Mouse (Mus musculus): Measurements from ENCODE around the gene Xpnpep1.

Xpnpep1 gene

DNA sequence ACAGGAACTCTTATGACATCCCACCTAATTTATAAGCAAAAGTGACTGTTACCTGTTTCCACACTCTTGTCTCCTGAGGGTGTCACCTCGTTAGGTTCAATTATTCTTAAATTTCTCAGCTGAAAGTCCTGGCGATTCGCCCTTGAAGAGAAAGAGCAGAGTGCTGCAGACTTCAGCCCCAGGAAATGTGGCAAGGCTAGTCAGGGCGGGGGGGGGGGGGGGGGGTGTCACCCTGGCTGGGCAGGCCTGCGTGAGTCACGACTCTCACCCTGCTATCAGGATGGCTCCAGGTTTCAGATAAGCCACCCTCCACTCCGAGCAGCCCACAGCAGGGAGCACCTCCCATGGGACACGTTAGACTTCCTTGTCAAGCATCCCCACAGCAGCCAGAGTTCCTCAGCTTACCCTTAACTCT lies 8.1 kb downstream of the Xpnpep1 start:
- no peak for DNase-seq (ENCODE audit: low spot score)

DNA sequence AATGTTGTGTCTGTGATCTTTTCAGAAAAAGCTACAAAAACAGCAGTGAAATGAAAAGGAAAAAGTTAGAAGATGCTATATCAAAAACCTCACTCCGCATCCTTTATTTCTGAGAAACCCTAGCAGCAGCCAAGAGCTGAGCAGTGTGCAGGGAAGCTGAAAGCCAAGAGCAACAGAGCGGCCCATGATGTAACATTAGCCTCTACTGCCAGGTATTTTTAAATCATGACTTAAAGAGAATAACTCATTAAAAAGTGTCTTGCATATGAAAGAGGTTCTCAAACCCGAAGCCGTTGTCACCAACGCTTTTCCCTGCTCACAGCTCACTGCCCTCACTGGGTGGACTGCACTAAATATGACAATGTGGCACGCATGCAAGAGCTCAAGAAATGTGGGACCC lies 9.7 kb downstream of the Xpnpep1 start:
- DNase-seq (ENCODE audit: low spot score) = no peak

DNA sequence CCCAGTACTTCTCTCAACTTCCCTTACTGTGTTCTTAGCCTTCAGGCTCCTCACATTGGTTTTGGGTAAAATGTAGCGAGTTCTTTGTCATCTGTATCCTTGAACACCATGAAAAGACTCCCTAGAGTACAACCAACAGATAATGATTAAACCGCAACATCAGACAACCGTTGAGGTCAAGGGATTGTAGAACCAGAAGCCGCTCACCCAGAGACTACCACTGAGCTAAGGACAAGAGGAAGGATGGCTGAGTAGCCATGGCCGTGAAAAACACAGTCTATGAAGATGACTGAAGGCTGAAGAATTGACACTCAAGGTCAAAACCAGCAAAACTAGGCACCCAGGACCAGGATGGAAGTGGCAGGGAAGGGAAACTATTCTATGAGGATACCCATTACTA lies 10.3 kb downstream of the Xpnpep1 start:
- DNase-seq (ENCODE audit: low spot score) = no peak

DNA sequence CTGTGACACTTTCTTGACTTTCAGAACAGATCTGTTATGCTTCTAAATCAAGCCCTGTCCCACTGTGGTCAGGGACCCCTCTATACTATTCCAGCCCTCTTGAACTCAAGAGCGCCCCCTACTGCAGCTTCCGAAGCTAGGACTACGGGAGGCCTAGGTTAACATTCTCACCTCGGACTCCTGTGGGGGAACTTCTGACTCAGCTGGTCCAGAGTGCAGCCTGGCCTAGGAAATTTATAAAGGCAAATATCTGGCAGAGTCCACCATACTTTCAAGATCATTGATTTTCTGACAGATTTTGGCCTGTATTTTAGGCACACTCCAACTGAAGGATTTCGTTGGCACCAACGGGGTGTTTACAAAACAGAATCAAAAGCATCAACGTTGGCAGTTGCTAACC lies 11.0 kb downstream of the Xpnpep1 start:
- no peak for DNase-seq (ENCODE audit: low spot score)

DNA sequence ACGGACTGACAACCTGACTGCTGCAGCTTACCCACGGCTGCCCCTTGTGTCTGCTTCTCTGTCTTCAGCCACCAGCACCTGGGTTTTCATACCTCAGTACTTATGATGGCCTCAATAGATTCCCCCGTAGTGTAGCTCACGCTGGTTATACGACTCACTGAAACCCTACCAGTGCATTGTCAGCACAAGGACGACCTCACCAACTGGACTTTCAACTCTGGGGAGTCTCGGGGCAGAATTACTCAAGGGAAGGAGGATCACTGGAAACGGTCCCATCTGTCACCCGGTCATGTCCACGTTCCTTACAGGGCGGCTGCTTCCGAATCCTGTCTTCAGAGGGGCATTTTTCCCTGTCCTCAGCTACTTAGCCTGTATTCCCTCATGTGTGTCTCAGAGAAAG lies 11.8 kb downstream of the Xpnpep1 start:
- no peak for DNase-seq (ENCODE audit: low spot score)

DNA sequence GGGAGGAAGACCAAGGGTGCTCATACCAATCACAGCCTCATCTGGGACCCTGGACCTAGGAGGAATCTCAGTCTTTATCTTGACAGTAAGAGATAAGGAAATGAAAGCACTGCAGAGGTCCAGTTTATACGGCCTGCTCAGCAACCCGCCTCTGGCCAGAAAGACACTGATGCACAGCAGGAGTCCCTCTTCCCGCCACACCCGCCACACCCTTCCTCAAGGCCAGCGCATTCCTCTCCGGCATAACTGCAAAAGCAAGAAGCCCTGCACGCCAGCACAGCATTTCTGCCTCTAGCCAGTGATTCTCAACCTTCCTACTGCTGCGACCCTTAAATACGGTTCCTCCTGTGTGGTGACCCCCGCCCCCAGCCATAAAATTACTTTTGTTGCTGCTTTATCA lies 16.8 kb downstream of the Xpnpep1 start:
- DNase-seq (ENCODE audit: low spot score) = no peak

DNA sequence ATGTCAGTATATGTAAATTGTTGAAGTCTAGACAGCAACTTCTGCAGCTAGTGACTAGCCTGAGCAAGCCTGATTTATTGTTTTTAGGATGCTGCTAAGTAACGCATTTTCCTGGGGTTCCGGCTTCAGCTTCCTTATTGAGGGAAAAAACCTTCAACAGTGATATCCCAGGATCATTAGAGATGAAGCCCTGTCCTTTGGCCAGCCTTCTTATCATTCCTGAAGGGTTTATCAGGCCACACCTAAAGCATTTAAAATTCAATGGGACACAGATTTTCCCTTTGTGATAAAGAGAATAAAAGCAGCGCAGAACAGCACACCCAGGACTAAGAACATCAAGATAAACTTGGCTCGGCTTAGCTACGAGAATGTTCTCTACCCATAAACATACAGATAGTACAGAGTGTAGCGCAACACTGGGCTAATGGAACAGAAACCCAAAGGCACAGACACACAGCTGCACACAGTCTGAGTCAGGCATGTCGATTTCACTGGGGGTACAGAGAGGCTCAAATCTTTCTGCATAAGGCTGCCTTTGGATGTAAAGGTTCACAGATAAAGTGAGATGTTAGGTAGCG lies 17.9 kb downstream of the Xpnpep1 start:
- no peak for DNase-seq (ENCODE audit: low spot score)

DNA sequence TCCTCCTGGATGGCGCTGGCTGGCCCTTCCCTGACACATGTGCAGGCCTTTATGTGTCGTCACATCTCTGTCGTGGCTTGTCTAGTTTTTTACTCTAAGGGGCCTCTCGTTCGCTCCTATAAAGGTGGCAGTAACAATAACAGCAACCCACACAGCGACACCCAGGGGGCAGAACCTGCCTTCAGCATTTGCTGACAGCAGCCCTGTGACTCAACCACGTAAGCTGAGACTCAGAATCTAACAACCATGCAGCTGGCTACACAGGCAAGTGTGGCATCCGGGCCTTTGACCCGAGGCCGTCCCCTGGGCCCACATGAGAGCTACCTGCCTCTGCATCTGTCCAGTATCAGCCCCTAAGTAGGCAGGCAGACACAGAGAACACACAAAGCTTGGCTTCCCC lies 18.5 kb downstream of the Xpnpep1 start:
- no peak for DNase-seq (ENCODE audit: low spot score)

DNA sequence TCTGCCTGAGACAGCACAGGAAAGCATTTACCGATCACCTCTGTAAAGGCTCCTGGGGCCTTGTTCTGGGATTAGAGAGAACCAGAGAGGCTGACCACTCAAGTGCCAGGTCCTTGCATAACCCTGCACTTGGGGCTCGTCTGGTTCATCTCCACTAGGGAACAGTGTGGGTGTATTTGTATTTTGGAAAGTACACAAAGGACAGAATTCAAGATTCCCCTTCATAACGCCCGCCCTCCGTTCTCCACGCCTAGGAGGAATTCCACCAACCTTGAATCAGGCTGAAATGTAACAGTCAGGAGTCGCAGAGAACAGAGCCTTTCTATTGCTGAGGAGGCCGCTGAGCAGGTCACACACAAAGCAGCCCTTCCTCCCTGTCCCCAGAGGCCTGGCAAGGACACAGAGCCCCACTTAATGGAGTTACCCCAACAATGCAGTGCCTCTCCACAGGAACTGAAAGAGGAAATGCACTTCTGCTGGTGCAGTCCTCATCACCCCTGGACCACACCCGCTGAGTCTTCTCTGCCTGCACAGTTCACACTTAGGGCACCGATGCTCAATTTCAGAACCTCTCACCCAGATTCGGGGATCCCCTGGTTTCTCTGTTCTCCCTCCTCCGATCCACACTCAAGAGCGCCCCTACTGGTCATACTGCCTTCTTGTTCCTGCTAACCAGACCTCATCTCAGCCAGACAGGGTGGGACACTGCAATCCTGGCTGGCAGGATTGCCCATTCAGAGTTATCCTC lies 20.1 kb downstream of the Xpnpep1 start:
- peak; percentile 68 for DNase-seq (ENCODE audit: low spot score)

DNA sequence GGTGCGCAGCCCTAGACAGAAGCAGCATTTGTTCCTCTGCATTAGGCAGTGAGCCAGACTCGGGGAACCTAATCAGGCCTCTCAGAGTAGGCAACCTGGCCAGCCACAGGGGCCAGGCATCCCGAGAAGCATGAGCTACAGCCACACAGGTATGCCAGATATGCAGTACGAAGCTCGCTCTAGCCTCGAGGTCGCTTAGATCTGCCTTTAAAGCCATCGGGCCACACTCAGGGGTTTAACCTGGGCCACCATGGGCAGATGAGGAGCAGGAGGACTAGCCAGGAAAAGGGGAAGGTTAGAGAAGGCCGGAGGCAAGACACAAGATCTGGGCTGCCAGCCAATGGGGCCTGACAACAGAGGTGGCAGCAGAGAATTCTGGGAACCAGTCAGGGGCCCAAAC lies 22.1 kb downstream of the Xpnpep1 start:
- no peak for DNase-seq (ENCODE audit: low spot score)

DNA sequence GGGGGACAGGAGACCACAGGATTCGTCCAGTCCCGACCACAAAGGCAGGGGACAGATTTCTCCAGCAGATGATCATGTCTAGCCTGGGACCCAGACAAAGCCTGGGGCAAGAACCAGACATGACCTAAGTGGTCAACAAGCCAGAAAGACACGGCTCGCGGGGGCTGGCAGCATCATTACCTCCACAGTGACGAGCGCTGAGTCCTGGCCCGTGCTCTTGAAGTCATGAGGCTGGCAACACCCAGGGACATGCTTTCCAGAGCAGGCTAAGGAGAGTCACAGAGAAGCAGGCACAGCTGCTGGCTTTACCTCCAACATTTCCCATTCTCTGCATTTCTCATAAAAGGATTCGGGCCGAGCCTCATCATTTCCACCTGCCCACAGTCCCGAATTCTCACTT lies 22.8 kb downstream of the Xpnpep1 start:
- no peak for DNase-seq (ENCODE audit: low spot score)

DNA sequence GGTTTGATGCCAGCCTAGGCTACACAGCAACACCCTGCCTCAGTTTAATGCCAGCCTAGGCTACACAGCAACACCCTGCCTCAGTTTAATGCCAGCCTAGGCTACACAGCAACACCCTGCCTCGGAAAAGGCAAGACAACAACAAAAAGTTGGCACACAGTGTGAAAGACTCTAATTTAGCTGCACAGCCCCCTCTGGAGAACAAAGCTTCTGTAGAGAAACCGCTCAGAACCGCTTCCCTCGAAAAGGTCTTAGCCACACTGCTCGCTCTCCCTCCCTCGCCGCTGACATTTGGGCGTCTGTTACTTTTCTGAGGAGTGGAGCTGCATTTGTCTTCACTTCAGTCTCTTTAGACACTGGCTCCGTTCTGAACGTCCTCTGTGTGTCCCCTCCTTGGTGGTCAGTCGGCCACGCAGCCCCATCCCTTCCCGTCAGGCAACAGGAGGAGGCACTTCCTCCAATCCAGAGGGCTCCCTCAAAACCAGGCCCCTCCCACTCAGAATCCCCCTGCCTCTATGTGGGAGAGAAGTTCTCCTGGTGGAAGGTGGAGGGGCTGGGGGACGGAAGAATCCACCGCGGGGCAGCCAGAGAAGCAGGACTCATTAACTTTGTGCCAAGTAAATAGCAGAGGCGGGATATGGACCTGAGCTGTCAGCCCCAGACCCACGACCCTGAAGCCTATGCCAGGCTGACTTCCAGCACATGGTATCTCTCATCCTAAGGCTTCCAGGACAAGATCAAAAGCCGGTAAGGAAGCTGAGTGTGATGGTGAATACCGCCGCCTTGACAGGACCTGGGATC lies 24.9 kb downstream of the Xpnpep1 start:
- no peak for DNase-seq (ENCODE audit: low spot score)

DNA sequence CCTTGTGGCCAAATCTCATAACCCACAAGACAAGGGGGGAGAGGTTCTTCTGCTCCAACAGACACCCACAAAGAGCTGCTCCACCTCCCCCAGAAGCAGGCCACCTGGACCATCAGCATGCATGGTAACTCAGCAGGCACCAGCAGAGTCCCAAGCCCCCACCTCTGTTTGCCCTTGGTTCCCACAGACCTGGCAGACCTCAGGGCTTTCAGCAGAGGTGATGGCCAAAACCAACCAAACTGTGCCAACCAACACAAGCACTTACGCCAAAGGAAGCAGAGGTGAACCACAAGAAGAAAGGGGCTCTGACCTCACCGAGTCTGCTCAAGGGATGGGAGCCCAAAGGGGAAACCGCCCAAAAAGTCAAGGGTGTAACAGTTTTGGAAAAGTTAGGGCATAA lies 26.3 kb downstream of the Xpnpep1 start:
- DNase-seq (ENCODE audit: low spot score) = no peak

DNA sequence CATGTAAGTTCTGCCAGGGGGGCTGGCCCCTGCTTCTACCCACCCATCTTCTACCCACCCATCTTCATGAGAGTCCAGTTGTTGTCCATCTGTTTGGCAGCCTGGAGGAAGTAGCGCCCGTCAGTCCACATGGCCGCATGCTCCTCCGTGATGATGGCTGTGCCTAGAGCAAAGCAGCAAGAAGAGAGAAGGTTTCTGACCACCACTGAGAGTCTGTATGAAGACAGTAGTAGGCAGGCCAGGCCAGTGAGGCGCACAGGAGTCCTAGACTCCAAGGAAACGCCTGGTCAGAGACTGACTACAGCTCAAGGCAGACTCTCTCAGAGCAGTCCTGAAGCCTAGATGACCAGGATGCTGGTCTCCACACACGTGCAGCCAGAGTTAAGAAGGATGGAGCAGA lies 26.7 kb downstream of the Xpnpep1 start:
- DNase-seq (ENCODE audit: low spot score) = no peak

DNA sequence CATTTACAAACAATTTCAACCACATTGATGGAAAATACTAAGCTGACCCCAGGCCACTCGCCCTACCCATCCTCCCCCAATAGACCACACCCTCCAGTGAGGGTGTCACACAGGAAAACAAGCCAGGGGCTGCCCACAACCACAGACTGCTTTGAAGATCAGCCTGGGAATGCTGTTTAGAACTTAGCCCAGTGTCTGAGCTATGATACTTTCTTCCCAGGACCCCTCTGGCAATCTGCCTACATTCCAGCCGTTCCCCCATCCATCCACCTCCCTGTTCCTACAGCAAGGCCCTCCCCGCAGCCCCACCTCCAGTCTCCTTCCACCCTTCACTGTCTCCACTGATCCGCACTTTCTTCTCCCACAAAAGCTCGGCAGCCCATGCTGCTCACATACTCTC lies 29.1 kb downstream of the Xpnpep1 start:
- no peak for DNase-seq (ENCODE audit: low spot score)

DNA sequence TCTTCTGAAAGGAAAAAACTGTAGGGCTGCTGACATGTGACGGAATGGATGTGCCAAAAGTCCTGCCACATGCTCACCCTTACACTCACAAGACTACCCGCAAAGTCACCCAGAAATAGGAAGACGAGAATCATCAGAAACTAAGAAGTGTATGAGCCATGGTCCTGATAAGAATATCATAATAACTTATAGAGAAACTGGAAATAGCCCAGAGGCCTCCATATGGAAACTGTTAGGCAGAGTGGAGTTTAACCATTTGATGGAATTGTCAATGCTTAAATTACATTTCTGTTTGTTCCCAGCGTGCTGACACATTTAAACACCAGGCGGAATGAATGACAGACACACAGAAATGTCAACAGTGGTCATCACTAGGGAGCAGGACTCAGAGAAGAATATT lies 31.1 kb downstream of the Xpnpep1 start:
- DNase-seq (ENCODE audit: low spot score) = no peak

DNA sequence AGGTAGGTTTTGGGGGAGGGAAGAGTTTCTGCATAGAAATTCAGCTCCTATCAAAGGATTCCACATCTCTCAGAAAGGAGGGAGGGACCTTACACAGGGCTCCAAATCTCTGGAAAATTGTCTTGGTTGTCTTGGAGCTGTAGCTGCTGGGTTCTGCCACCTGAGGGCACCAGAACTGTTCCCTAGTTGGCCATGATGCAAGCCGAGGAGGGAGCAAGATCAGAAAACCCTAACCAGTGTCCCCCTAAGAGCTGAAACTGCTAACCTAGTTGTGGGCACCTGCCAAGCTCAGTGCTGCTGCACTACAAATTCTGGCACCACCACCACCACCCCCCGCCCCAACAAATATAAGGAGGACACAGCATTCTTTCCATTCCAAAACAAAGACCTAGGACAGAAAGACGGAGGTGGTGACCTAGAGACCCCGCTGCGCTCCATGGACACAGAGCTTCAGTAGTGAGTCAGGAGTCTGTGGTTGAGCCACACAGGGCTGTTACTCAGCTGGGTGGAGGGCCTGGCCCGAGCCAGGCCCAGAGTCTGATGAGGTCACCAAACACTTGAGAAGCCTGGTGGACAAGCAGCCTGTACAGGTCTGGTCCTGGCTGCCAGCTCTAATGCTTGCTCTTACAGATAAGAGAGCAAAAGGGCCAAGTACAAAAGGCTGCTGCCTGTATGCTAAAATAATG lies 31.9 kb downstream of the Xpnpep1 start:
- peak; percentile 74 for DNase-seq (ENCODE audit: low spot score)

DNA sequence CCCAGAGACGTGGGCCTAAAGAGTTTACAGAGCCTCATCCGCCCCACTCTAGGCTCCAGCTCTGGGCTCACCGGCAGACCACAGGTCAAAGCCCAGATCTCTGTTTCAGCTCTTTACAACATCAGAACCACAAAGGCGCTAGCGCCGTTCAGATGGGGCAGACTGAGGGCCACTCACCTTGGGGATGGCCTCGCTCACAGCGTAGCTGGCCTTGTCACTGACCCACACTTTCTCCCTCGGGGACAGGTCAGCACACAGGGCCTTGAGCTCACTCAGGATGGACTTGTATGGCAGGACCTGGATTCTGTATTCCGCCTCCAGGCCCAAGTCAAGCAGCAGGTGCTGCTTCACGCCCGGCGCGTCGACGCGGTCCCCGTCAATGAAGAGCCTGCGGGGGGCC lies 34.0 kb downstream of the Xpnpep1 start:
- DNase-seq (ENCODE audit: low spot score) = no peak

DNA sequence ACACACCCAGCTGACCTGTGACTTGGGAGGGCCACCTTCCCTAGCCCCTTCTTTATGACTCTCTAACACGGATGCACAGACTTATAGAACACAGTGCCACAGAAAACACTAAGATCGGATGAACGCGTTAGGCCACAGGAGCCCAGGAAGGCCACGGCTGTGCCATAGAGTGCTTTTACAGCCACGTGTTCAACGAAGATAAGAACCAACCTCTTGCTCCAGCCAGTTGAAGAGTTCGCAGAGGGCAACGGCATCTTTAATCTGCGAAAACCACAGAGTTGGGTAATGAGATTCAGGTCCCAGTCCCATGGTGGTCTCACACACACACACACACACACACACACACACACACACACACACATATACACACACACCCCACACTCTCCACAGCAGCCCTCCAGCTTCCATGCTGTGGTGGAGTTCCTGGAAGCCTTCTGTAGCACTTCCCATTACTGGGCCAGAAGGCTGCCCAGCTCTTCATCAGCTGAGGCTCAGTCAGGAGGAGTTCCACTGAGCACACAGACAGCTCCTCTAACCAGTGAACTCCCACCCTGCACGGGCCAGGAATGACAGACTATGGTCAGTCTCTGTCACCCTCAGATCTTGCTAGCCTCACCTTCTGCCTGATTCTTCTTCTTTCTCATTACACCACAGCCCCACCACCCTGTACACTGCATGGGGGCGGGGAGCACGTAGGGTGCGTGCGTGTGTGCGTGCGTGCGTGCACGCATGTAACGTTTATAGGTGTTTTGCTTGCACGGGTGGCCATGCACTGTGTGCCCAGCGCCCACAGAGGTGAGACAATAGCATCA lies 36.3 kb downstream of the Xpnpep1 start:
- DNase-seq (ENCODE audit: low spot score) = no peak

DNA sequence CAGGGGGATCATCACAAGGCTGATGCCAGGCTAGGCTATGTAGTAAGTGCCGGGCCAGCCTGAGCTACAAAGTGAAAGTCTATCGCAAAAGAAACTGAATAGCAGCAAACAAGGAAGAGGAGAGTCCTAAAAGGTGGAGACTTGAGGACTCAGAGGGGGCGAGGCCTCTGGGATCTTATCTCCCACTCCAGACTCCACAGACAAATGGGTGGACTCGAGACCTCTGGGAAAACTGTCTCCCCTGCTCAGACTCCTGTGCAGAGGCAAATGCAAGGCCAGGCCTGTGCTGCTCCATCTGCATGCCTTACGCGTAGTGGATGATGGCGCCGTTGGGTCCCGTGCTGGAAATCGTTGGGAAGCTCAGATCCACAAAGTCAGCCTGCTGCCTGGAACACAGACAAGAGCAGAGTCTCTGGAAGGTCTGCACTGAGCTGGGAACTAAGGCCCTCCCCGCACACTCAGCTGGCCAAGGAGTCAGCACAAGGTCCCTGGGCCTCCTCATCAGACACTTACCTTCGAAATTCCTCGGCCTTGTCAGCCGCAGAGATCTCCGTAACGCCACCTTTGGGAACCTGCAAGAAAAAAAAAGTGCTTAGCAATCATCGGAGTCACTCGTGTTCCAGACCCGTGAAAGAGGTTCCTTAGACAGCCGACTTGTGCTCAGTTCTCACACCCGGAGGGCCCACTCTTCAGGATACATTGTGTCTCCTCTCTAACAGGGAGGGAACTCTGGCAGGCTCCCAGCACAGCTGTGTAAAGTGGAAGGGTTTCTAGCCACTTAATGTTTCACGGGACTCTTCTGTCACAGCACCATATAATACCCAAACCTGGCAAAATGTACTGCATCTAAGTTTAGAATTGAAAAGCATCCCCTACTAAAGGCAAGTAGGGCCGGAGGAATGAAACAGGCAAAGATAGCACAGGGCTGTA lies 37.6 kb downstream of the Xpnpep1 start:
- DNase-seq (ENCODE audit: low spot score) = no peak
